Mouse (Mus musculus) monocyte, adult 59 days (primary cell): ENCODE measurements around the gene Gm5591. TPM values are rescaled to one million over a fixed set of nuclear protein-coding genes. Genes with fewer than 3 reads are reported as not detected.

Source experiments
- total RNA-seq, 2 experiments: library from RNA; stranded (reverse); gene quantifications; one replicate each; pipeline ENCODE4 v1.2.4; 2023

The Gm5591 gene
- total RNA-seq: not detected

DNA sequence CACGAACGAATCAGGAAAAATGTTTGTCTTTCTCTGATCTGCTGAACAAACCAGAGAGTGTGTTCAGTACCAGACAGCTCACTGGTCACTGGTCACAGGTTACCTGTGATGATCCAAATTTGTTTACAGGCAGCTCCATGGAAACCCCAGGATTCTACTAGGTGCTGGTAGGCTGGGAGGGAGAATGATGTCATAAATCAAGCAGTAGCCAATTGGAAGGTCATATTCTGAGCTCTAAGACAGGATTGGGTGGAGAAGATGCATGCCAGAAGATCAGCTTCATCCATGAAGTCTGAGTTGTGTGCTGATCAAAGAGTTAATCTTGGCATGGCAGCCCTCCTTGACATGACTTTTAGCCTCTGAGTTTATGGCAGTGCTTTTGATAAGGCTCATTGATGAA is at the start of gene Gm5591:
Gm5591 (minus strand) TSS at position 101 of the 400 bp plus-strand sequence.

